Mouse (Mus musculus): ENCODE measurements around the gene Rab25. TPM values are rescaled to one million over a fixed set of nuclear protein-coding genes. Genes with fewer than 3 reads are reported as not detected.
"Not testable (repeated sequence)": the region's sequence is repeated elsewhere in the genome, so short reads cannot be mapped to it uniquely, and the experiment has no call there.

Gene Rab25
- 0.43 and 1.1 TPM in 2 replicates for polyA plus RNA-seq (2014; fragmentation: Nextera tagmentation; extraction: Ambion mirVana)

DNA sequence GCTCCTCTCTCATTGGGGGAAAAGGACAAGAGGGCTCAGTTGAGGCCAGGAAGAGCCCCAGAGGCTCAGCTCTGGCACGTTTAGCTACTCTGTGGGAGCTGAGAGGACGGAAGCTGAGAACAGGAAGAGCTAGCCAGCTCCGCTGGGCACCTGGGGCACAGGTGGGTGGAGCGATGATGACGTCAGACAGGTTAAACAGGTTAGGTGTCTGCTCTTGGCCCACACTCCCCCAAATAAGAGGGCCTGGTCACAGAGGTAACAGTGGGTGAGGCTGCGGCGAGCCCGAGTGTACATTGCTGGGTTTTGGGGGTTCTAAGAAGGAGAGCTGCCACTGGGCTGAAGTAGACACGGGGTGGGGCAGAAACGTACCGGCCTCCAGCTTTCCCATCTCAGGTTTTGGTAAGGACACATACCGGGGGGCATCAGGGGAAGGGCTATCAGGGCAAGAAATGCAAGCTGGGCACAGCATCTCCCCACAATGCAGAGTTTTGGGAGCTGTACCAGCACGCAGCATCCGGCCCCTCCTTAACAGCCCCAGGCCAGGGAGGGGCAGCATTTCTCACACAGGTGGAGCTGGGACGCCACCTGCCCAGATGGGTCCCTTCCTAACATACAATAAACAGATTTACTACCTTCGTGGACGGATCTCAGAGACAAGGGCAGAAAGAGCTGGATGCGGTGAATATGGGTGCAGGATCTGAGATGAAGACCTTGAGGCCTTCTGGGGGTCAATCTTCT lies at the start of gene Rab25:
Gene Rab25 (minus strand): TSS at position 121 of the 738 bp plus-strand sequence.
- no peak within 1 kb of the TSS for H3K4me3 ChIP-seq (ENCODE audit: low read depth, low read length)
- no peak within 1 kb of the TSS for H3K27ac ChIP-seq (ENCODE audit: low read depth, low read length)
- H3K9ac ChIP-seq (ENCODE audit: low read length): no peak within 1 kb of the TSS
- no peak for ATAC-seq (replicated peaks; ENCODE audit: low FRiP score)
- DNase-seq (ENCODE audit: low spot score): no peak
- no peaks in the 10 kb centered on the region for H3K27me3 ChIP-seq (ENCODE audit: control insufficient read depth, insufficient read depth, low read length)
- no peaks in the 10 kb centered on the region for H3K36me3 ChIP-seq (ENCODE audit: control insufficient read depth, insufficient read depth, low read length)
- no peaks in the 10 kb centered on the region for H3K9me3 ChIP-seq (ENCODE audit: control insufficient read depth, low read length)
- WGBS: 52% methylated on average over 18 of the region's 18 CpGs
- H3K4me1 ChIP-seq (replicated peaks; ENCODE audit: control insufficient read depth, insufficient read depth, low read length): peaks cover 3% of the 10 kb centered on the region; the same call in 1 of the 2 replicates
- no peak within 1 kb of the TSS for H3K4me2 ChIP-seq (ENCODE audit: low read depth, low read length, severe bottlenecking)

GRCm38 (mm10) chr3:88596547-88596946 lies 48.4 kb upstream of the Rab25 start:
- H3K4me3 ChIP-seq (ENCODE audit: low read depth, low read length); H3K9me3 ChIP-seq (ENCODE audit: control insufficient read depth, low read length); H3K36me3 ChIP-seq (ENCODE audit: control insufficient read depth, insufficient read depth, low read length); DNase-seq (ENCODE audit: low spot score); H3K27me3 ChIP-seq (ENCODE audit: control insufficient read depth, insufficient read depth, low read length); H3K27ac ChIP-seq (ENCODE audit: low read depth, low read length); H3K9ac ChIP-seq (ENCODE audit: low read length); ATAC-seq (replicated peaks; ENCODE audit: low FRiP score); H3K4me1 ChIP-seq (replicated peaks; ENCODE audit: control insufficient read depth, insufficient read depth, low read length); H3K4me2 ChIP-seq (ENCODE audit: low read depth, low read length, severe bottlenecking): not testable (repeated sequence)
- 76% methylated on average over 4 of the region's 4 CpGs for WGBS

DNA sequence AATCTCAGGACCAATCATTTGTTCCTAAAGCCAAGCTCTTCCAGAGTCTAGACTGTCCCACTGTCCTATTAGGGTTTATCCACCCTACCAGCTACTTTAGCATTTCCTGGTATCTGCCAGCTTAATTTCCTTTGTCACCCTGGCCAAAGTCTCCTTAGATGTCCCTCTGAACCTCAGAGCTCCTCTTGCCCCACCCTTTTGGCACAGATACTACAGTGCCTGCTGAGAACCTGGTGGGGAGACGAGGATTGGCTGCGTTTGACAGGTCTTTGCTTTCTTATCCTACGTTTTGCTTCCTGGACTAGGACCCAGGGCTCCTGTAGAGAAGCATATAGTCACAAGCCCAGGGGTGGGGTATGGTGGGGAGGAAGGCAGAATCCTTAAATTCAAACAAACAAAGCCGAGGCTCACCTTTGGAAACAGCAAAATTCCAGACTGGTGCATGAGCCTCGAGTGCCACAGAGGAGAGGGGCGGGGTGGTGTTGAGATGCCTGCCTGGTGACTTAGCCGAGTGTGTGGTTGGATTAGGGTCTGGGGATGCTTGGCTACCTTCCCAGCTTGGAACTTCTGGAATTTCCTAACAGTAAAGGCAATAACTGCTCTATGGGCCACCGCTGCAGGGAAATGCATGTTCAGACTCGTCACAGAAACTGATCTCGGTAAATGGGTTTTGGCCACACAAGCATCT lies 45.9 kb upstream of the Rab25 start:
- no peaks in the 10 kb centered on the region for H3K9me3 ChIP-seq (ENCODE audit: control insufficient read depth, low read length)
- H3K27me3 ChIP-seq (ENCODE audit: control insufficient read depth, insufficient read depth, low read length): no peaks in the 10 kb centered on the region
- no peak for DNase-seq (ENCODE audit: low spot score)
- no peaks in the 10 kb centered on the region for H3K36me3 ChIP-seq (ENCODE audit: control insufficient read depth, insufficient read depth, low read length)
- no peaks in the 10 kb centered on the region for H3K4me1 ChIP-seq (replicated peaks; ENCODE audit: control insufficient read depth, insufficient read depth, low read length)
- 74% methylated on average over 10 of the region's 10 CpGs for WGBS
- H3K4me3 ChIP-seq (ENCODE audit: low read depth, low read length): no peak overlapping the region
- ATAC-seq (replicated peaks; ENCODE audit: low FRiP score): no peak
- H3K27ac ChIP-seq (ENCODE audit: low read depth, low read length): no peak overlapping the region
- no peak overlapping the region for H3K9ac ChIP-seq (ENCODE audit: low read length)
- no peak overlapping the region for H3K4me2 ChIP-seq (ENCODE audit: low read depth, low read length, severe bottlenecking)

DNA sequence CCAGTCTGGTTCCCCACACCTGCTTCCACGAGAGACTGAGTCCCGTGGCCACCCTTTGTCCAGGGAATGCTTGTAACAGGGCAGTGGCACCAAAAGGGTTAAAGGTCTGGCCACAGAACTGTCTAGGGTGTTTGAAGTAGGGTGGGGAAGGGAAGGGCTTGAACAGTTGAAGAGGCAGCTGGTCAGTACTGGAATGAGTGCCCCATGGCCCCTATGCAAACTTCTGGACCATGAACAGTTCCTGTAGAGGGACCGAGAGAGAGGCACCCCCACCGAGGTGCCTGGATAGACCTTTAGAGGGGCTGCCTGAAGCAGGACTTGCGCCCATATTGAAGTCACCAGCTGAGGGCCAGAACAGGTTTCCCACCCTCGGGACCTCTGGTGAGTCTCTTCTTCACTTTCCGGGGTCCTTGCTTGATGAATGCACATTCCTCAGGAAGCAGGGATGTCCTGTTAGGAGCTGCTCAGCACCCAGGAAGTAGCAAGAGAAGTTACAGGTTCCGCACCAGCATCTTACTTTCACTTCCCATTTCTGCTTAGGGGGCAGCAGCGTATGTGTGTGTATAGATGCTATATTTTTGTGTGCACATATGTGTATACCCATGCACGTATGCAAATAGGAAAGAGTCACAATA lies 45.0 kb upstream of the Rab25 start:
- ATAC-seq (replicated peaks; ENCODE audit: low FRiP score) (no peak), DNase-seq (ENCODE audit: low spot score) (no peak)
- H3K9me3 ChIP-seq (ENCODE audit: control insufficient read depth, low read length): no peaks in the 10 kb centered on the region
- no peaks in the 10 kb centered on the region for H3K27me3 ChIP-seq (ENCODE audit: control insufficient read depth, insufficient read depth, low read length)
- no peak overlapping the region for H3K4me3 ChIP-seq (ENCODE audit: low read depth, low read length)
- H3K4me2 ChIP-seq (ENCODE audit: low read depth, low read length, severe bottlenecking): no peak overlapping the region
- no peaks in the 10 kb centered on the region for H3K4me1 ChIP-seq (replicated peaks; ENCODE audit: control insufficient read depth, insufficient read depth, low read length)
- H3K27ac ChIP-seq (ENCODE audit: low read depth, low read length): no peak overlapping the region
- WGBS: 76% methylated on average over 10 of the region's 10 CpGs
- H3K9ac ChIP-seq (ENCODE audit: low read length): no peak overlapping the region
- peaks cover 2% of the 10 kb centered on the region; the same call in 1 of the 2 replicates for H3K36me3 ChIP-seq (ENCODE audit: control insufficient read depth, insufficient read depth, low read length)

- no peak overlapping the region for H3K4me2 ChIP-seq (ENCODE audit: low read depth, low read length, severe bottlenecking)
- 35% methylated on average over 9 of the region's 9 CpGs for WGBS
- no peaks in the 10 kb centered on the region for H3K9me3 ChIP-seq (ENCODE audit: control insufficient read depth, low read length)
- no peaks in the 10 kb centered on the region for H3K4me1 ChIP-seq (replicated peaks; ENCODE audit: control insufficient read depth, insufficient read depth, low read length)
- no peak overlapping the region for H3K27ac ChIP-seq (ENCODE audit: low read depth, low read length)
- no peak overlapping the region for H3K4me3 ChIP-seq (ENCODE audit: low read depth, low read length)
- ATAC-seq (replicated peaks; ENCODE audit: low FRiP score): no peak
- peak; percentile 57 for DNase-seq (ENCODE audit: low spot score)
- H3K36me3 ChIP-seq (ENCODE audit: control insufficient read depth, insufficient read depth, low read length): peaks cover 6% of the 10 kb centered on the region; the same call in 1 of the 2 replicates
- no peak overlapping the region for H3K9ac ChIP-seq (ENCODE audit: low read length)
- H3K27me3 ChIP-seq (ENCODE audit: control insufficient read depth, insufficient read depth, low read length): no peaks in the 10 kb centered on the region
These were observed 44.0 kb upstream of the Rab25 start for GRCm38 (mm10) chr3:88591950-88592731.

- Histone ChIP-seq H3K36me3 (ENCODE audit: control insufficient read depth, insufficient read depth, low read length) (peaks cover 6% of the 10 kb centered on the region; the same call in 1 of the 2 replicates), H3K27ac (ENCODE audit: low read depth, low read length) (no peak overlapping the region), H3K4me1 (replicated peaks; ENCODE audit: control insufficient read depth, insufficient read depth, low read length) (no peaks in the 10 kb centered on the region), H3K9ac (ENCODE audit: low read length) (no peak overlapping the region), H3K9me3 (ENCODE audit: control insufficient read depth, low read length) (no peaks in the 10 kb centered on the region), H3K27me3 (ENCODE audit: control insufficient read depth, insufficient read depth, low read length) (no peaks in the 10 kb centered on the region), H3K4me2 (ENCODE audit: low read depth, low read length, severe bottlenecking) (no peak overlapping the region), H3K4me3 (ENCODE audit: low read depth, low read length) (no peak overlapping the region)
- DNase-seq (ENCODE audit: low spot score): no peak
- 52% methylated on average over 3 of the region's 3 CpGs for WGBS
- ATAC-seq (replicated peaks; ENCODE audit: low FRiP score): no peak
These were observed 42.9 kb upstream of the Rab25 start for GRCm38 (mm10) chr3:88591044-88591443.

DNA sequence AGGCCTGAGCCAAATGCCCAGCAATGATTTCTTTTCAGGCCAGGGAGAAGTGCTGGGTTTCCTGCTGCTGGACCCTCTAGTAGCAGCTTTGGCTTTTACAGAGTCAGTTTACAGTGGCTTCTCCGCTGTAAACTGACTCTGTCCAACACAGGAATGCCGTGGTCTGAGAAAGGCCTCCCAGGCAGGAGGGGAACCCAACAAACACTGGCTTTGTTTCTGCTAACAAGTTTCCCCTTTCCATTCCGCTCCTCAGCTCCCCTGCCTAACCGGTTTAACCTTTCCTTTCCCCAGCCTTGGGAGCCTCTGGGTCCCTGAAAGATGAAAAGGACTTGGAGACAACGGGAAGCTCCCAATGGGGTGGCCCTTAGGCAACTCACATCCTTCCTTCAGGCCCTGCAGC lies 42.1 kb upstream of the Rab25 start:
- WGBS: 30% methylated on average over 5 of the region's 5 CpGs
- Histone ChIP-seq H3K9ac (ENCODE audit: low read length) (0 out of 2 replicates have a peak overlapping the region, but pooled peaks have one; percentile 3), H3K36me3 (ENCODE audit: control insufficient read depth, insufficient read depth, low read length) (peaks cover 6% of the 10 kb centered on the region; the same call in 1 of the 2 replicates), H3K9me3 (ENCODE audit: control insufficient read depth, low read length) (no peaks in the 10 kb centered on the region), H3K27me3 (ENCODE audit: control insufficient read depth, insufficient read depth, low read length) (no peaks in the 10 kb centered on the region), H3K4me2 (ENCODE audit: low read depth, low read length, severe bottlenecking) (no peak overlapping the region), H3K27ac (ENCODE audit: low read depth, low read length) (no peak overlapping the region), H3K4me3 (ENCODE audit: low read depth, low read length) (no peak overlapping the region), H3K4me1 (replicated peaks; ENCODE audit: control insufficient read depth, insufficient read depth, low read length) (no peaks in the 10 kb centered on the region)
- ATAC-seq (replicated peaks; ENCODE audit: low FRiP score) (no peak), DNase-seq (ENCODE audit: low spot score) (no peak)

GRCm38 (mm10) chr3:88586640-88587039 lies 38.5 kb upstream of the Rab25 start:
- 92% methylated on average over 5 of the region's 5 CpGs for WGBS
- Histone ChIP-seq H3K4me2 (ENCODE audit: low read depth, low read length, severe bottlenecking) (no peak overlapping the region), H3K4me1 (replicated peaks; ENCODE audit: control insufficient read depth, insufficient read depth, low read length) (no peaks in the 10 kb centered on the region), H3K9me3 (ENCODE audit: control insufficient read depth, low read length) (no peaks in the 10 kb centered on the region), H3K9ac (ENCODE audit: low read length) (no peak overlapping the region), H3K36me3 (ENCODE audit: control insufficient read depth, insufficient read depth, low read length) (peaks cover 6% of the 10 kb centered on the region; the same call in 1 of the 2 replicates), H3K27ac (ENCODE audit: low read depth, low read length) (no peak overlapping the region), H3K27me3 (ENCODE audit: control insufficient read depth, insufficient read depth, low read length) (no peaks in the 10 kb centered on the region), H3K4me3 (ENCODE audit: low read depth, low read length) (no peak overlapping the region)
- no peak for ATAC-seq (replicated peaks; ENCODE audit: low FRiP score)
- DNase-seq (ENCODE audit: low spot score): no peak
